Mouse (Mus musculus) E14TG2a.4 (cell line): ENCODE results near the gene Plscr5.

ENCODE experiments used
- CTCF ChIP-seq: conservative IDR thresholded peaks from 2 replicates; pipeline ENCODE4 v1.5.1; 2014; ENCODE audit warnings: low read length
- NANOG ChIP-seq: IDR thresholded peaks from 2 replicates; pipeline ENCODE4 v1.6.1; 2014; ENCODE audit warnings: borderline replicate concordance, low read length, mixed read lengths
- POU5F1 ChIP-seq: IDR thresholded peaks from 2 replicates; pipeline ENCODE4 v1.6.1; 2014; ENCODE audit warnings: low read length, borderline replicate concordance

DNA sequence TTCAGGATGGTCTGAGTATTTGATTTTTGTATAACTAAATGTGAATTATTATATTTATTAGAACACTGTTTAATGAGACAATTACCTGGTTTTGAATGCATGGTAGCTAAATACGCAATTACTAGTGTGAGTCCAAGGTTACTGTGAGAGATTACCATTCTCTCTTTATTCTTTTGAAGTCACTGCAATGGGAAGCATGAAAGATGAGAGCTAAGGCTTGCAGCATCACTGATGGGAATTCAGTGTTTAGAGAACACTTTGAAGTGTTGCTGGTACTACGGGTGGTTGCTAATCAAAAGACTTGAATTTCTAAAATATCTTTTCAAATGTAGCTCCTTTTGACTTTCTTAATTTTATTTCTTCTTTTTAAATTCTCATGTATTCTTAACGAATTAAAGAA lies 17.1 kb downstream of the Plscr5 start:
- TF ChIP-seq CTCF = no peak
- no peak for TF ChIP-seq NANOG
- TF ChIP-seq POU5F1 = no peak
